Mouse (Mus musculus) lung, embryonic 16.5 days (tissue): ENCODE measurements at regions not wholly inside any gene's neighbourhood (a gene's known extent, or its start where the extent isn't known, plus 50 kb on each side); places are given as distances from the start of the nearest gene placed in this dataset.

Experiments used
- ATAC-seq: fragments of 200-750 bp; cut with Nextera tagmentation; 2 replicates; pipeline ENCODE4 v1.8.0; 2017; ENCODE audit warnings: low read depth, mild to moderate bottlenecking, moderate library complexity
- H3K27ac ChIP-seq: fragments of 300-500 bp; sonication (generic); 2 replicates; pipeline ENCODE4 v1.5.1; 2014; ENCODE audit warnings: mild to moderate bottlenecking, control low read depth, low read length
- H3K27me3 ChIP-seq: fragments of 300-500 bp; sonication (generic); 2 replicates; pipeline ENCODE4 v1.6.1; 2014; ENCODE audit warnings: low read depth, low read length, mixed read lengths; ENCODE audit not compliant: control insufficient read depth, insufficient read depth
- H3K36me3 ChIP-seq: fragments of 300-500 bp; sonication (generic); 2 replicates; pipeline ENCODE4 v1.6.1; 2014; ENCODE audit warnings: low read length; ENCODE audit not compliant: control insufficient read depth, insufficient read depth
- H3K4me1 ChIP-seq: fragments of 300-500 bp; sonication (generic); replicated peaks from 2 replicates; pipeline ENCODE4 v1.6.1; 2014; ENCODE audit warnings: low read length, mixed read lengths; ENCODE audit not compliant: control insufficient read depth, insufficient read depth
- H3K4me2 ChIP-seq: fragments of 300-500 bp; sonication (generic); 2 replicates; pipeline ENCODE4 v1.6.1; 2014; ENCODE audit warnings: low read depth, low read length, control low read depth
- H3K4me3 ChIP-seq: fragments of 300-500 bp; sonication (generic); 2 replicates; pipeline ENCODE4 v1.5.1; 2014; ENCODE audit warnings: mild to moderate bottlenecking, low read length, control low read depth
- H3K9ac ChIP-seq: fragments of 300-500 bp; sonication (generic); 2 replicates; pipeline ENCODE4 v1.6.1; 2014; ENCODE audit warnings: low read length, control low read depth
- H3K9me3 ChIP-seq: fragments of 300-500 bp; sonication (generic); 2 replicates; pipeline ENCODE4 v1.6.1; 2016; ENCODE audit warnings: low read length; ENCODE audit not compliant: control insufficient read depth
- WGBS: fragments of 180-500 bp; shearing (Covaris S2); extraction: QIAGEN DNeasy Blood & Tissue Kit; methylation state at CpG from one replicate; pipeline ENCODE4 v1.1.7; 2014; 5-methylcytosine and 5-hydroxymethylcytosine counted together

DNA sequence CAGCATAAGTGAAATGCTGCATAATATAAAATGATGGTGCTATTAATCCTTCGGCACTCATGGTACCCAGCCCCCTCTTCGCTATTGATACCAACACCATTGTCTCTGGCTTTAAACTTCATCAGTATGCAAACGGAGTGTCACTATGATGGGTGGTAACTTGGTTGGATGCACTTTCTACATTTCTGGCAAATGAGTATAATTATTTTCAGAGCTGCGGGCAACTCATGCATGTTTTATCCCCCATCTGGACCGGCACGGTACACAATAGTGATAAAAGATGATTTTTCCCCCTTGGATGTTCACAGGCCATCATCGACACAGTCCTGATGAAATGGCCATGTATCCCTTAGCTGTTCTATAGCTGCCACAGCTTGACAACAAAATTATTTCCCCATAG lies 503.9 kb upstream of the Smim15 start:
- Histone ChIP-seq H3K9ac (no peak overlapping the region), H3K9me3 (no peaks in the 10 kb centered on the region), H3K4me2 (no peak overlapping the region), H3K36me3 (no peaks in the 10 kb centered on the region), H3K4me1 (no peaks in the 10 kb centered on the region), H3K27ac (no peak overlapping the region), H3K27me3 (no peaks in the 10 kb centered on the region), H3K4me3 (no peak overlapping the region)
- ATAC-seq, result no peak
- WGBS, result 83% methylated on average over 7 of the region's 7 CpGs

DNA sequence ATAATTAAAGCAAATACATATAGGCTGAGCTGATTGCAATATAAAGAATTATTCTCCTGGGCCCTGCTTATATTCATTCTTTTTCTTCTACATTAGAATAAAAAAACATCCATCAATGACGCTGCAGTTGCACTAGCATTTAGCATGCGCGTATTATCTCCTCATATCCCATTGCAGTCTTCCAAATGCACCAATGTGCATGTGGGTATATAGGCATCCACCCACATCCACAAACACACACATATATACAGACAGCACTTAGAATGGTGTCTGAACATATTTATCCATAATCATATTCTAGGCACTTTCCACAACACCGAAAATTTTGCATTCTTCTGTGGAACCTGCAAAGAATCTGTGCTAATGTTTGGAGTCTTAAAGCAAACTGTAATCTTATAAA lies 504.4 kb upstream of the Smim15 start:
- 91% methylated on average over 4 of the region's 4 CpGs for WGBS
- Histone ChIP-seq H3K4me3 (no peak overlapping the region), H3K27me3 (no peaks in the 10 kb centered on the region), H3K9ac (no peak overlapping the region), H3K4me2 (no peak overlapping the region), H3K9me3 (no peaks in the 10 kb centered on the region), H3K36me3 (no peaks in the 10 kb centered on the region), H3K27ac (no peak overlapping the region), H3K4me1 (no peaks in the 10 kb centered on the region)
- no peak for ATAC-seq

DNA sequence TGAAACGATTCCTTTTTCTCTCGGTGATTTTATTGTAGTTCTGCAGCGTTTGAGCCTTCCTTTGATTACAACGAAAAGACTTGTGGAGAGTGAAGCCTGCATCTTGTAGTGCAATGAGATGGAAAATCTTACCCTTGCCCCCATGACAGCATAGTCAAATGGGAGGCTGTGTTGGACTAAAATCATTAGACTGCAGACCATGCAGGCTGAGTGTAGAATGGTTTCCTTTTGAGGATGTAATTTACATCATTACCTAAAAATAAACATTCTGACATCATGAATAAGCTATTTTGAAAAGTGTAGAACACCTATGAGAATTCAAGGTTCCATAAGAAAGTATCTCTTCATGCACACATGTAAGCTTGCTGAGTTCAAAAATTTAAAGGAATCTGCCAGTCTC lies 504.9 kb upstream of the Smim15 start:
- ATAC-seq, result no peak
- H3K9ac ChIP-seq, result no peak overlapping the region
- 86% methylated on average over 4 of the region's 4 CpGs for WGBS
- H3K4me3 ChIP-seq, result no peak overlapping the region
- no peak overlapping the region for H3K27ac ChIP-seq
- H3K27me3 ChIP-seq, result no peaks in the 10 kb centered on the region
- no peak overlapping the region for H3K4me2 ChIP-seq
- no peaks in the 10 kb centered on the region for H3K36me3 ChIP-seq
- H3K4me1 ChIP-seq, result no peaks in the 10 kb centered on the region
- H3K9me3 ChIP-seq, result no peaks in the 10 kb centered on the region

DNA sequence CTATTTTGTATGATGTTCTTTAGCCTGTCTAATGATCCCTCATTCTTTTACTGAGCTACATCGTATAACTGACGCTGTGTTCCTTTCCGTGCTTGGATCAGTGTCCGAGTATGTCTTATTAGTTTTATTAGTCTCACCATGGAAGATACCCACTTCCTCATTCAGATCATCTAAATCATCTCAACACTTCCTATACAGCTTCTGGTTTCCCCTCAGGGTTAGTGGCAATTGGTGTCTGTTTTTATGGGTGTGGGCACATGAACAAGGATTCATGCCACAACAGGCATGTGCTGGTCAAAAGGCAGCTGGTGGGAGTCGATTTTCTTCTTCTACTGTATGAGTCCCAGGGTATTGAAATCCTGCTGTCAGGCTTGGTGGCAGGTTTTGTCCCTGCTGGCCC lies 509.0 kb upstream of the Smim15 start:
- Histone ChIP-seq H3K9ac (no peak overlapping the region), H3K27ac (no peak overlapping the region), H3K4me2 (no peak overlapping the region), H3K27me3 (no peaks in the 10 kb centered on the region), H3K4me3 (no peak overlapping the region), H3K36me3 (no peaks in the 10 kb centered on the region), H3K9me3 (no peaks in the 10 kb centered on the region), H3K4me1 (peaks cover 6% of the 10 kb centered on the region; the same call in 1 of the 2 replicates)
- WGBS, result 86% methylated on average over 5 of the region's 5 CpGs
- no peak for ATAC-seq

DNA sequence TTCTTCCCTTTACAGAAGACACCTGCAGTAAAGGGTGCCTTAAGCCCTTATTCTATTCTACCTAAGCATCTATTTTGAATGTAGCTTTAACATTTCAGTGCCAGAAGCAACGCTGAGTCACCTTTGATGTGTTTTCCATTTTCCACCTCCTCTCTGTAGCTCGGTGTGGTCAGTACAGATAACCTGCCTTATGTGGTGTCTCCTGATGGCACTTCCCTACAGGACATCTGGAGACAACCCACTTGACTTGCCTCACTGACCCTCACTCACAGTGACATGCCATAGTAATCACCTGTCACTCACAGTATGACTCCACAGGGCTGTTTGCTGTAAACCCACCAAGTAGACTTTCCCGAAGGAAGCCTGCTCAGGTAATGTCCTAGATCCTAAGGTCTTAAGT lies 510.9 kb upstream of the Smim15 start:
- Histone ChIP-seq H3K27ac (no peak overlapping the region), H3K4me3 (no peak overlapping the region), H3K27me3 (no peaks in the 10 kb centered on the region), H3K4me2 (no peak overlapping the region), H3K36me3 (no peaks in the 10 kb centered on the region), H3K9me3 (no peaks in the 10 kb centered on the region), H3K4me1 (peaks cover 9% of the 10 kb centered on the region; the same call in 1 of the 2 replicates), H3K9ac (no peak overlapping the region)
- ATAC-seq, result no peak
- WGBS, result 87% methylated on average over 3 of the region's 3 CpGs

DNA sequence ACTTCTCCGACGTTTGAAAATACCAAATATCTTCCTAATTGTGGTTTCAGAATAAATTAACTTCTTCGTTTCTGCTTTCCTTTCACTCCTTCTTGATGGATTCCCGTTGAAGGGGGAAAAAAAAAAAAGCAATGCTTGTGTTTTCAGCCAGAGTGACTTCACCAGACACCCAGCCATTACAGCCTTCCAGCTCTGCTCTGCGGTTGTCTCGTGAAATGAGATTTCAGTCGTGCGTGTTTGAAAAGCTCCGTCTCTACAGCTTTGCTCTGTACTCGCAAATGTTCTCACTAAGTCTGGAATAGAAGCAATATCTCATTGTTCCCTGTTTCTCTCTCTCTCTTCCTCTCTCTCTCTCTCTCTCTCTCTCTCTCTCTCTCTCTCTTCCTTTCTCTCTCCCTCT lies 509.6 kb upstream of the Kif2a start:
- Histone ChIP-seq H3K27ac (no peak overlapping the region), H3K9ac (no peak overlapping the region), H3K4me3 (no peak overlapping the region), H3K4me2 (peak overlapping the region; percentile 29; the same call in 1 of the 2 replicates), H3K9me3 (no peaks in the 10 kb centered on the region), H3K36me3 (no peaks in the 10 kb centered on the region), H3K4me1 (peaks cover 9% of the 10 kb centered on the region; the same call in 1 of the 2 replicates), H3K27me3 (no peaks in the 10 kb centered on the region)
- 46% methylated on average over 10 of the region's 10 CpGs for WGBS
- no peak for ATAC-seq

DNA sequence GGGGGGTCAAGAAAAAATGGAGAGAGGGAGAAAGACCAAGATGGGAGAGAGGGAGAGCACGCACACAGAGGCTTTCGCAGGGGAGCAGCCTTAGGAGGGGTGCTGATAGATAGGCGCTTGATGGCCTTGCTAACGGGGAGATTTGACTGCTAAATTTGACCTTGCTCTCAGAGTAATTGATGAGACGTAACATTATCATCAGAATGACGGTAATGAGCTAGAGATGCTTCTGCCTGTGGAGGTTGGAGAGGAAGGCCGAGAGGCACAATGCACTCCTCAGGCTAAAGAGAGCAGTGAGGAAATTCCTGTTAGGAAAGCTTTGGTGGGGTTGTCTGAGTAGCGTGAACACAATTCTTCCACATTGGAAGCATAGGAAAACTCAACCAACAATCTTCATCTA lies 509.1 kb upstream of the Kif2a start:
- Histone ChIP-seq H3K27ac (0 out of 2 replicates have a peak overlapping the region, but pooled peaks have one; percentile 7), H3K27me3 (no peaks in the 10 kb centered on the region), H3K4me1 (peaks cover 9% of the 10 kb centered on the region; the same call in 1 of the 2 replicates), H3K36me3 (no peaks in the 10 kb centered on the region), H3K9ac (no peak overlapping the region), H3K9me3 (no peaks in the 10 kb centered on the region), H3K4me3 (no peak overlapping the region), H3K4me2 (peak overlapping the region; percentile 29; the same call in 1 of the 2 replicates)
- WGBS, result 33% methylated on average over 8 of the region's 8 CpGs
- no peak for ATAC-seq

DNA sequence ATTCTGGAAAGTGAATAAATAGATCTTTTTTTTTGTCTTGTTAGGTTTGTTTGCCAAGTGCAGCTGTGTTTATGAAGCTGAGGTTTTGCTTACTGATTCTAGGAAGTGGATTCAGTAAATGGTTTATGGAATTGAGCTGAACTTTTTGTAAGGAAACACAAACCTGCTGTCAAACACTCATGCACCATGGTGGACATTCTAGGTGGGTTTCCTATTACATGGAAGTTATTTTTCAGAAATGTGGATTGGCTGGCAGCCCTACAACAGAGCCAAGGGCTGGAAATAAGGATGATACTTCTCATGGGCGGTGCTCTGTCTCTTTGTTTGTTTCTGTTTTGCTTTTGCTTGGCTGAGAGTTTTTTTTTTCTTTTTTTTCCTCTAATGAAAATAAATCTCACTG lies 508.5 kb upstream of the Kif2a start:
- no peaks in the 10 kb centered on the region for H3K36me3 ChIP-seq
- 39% methylated on average over 1 of the region's 1 CpGs for WGBS
- no peak overlapping the region for H3K9ac ChIP-seq
- H3K4me2 ChIP-seq, result no peak overlapping the region
- no peaks in the 10 kb centered on the region for H3K9me3 ChIP-seq
- no peaks in the 10 kb centered on the region for H3K27me3 ChIP-seq
- H3K4me1 ChIP-seq, result peaks cover 9% of the 10 kb centered on the region; the same call in 1 of the 2 replicates
- H3K4me3 ChIP-seq, result no peak overlapping the region
- ATAC-seq, result peak; percentile 60; the same call in 1 of the 2 replicates
- no peak overlapping the region for H3K27ac ChIP-seq

DNA sequence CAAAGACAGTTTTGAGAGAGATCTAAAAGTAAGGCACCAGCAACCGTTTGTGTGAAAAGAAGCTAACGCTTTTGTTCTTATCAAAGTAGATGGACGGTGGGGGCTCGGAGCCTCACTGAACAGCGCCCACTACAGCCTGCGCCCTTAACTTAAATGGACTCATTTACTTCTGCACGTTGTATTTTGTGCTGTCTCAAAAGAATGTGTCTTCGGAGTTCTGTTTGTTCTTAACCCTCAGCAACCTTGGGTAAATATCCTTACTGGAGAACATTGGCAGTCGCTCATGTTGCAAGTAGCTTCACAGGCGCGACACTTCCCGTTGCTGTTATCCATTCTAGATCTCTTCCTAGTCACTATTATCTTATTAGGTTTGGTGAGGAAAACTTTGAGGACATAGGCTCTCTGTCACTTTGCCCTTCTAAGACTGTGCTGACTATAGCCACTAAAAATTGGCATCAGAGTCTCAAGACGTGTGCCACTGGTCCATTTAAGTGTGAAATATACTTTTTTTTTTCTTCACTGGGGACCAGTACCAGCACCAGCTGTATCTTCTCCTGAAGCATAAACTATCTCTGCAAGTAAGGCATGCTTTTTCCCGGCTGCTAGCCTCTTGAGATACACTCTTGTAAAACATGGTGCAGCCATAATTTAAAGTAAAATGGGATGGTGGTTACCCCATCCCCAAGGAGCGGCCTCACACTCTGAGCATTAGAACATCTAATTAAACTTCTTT lies 507.0 kb upstream of the Kif2a start:
- Histone ChIP-seq H3K4me3 (no peak overlapping the region), H3K27ac (peak overlapping the region; percentile 48), H3K4me2 (no peak overlapping the region), H3K9me3 (no peaks in the 10 kb centered on the region), H3K27me3 (no peaks in the 10 kb centered on the region), H3K4me1 (peaks cover 9% of the 10 kb centered on the region; the same call in 1 of the 2 replicates), H3K9ac (no peak overlapping the region), H3K36me3 (no peaks in the 10 kb centered on the region)
- peak; percentile 69 for ATAC-seq
- 40% methylated on average over 15 of the region's 15 CpGs for WGBS
